Mouse (Mus musculus) A20 (cell line): Measurements from ENCODE around the gene Dtx3.

Experiments
- DNase-seq: peaks from one replicate; pipeline ENCODE4 v3.0.0-alpha.2; 2011; ENCODE audit warnings: low read depth, low spot score

Gene Dtx3

DNA sequence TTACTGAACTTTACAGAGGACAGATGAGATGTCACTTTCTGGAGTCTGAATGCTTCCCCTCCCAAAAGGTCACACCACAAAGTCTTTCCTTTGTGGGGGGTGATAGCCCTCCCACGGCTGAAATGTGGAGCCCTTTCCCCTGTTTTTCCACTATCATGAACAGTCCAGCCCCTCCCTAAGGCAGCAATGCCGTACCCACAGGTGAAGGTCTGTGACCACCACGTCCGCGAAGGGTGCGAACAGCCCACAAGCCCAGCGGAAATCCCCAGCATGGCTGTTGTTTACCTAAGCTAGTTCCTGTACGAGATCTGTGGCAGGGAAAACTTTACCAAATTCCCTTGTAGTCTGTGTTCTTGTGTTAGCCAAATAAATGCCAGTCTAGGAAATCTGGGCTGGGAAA is 54.0 kb downstream of the Dtx3 start:
- no peak for DNase-seq

DNA sequence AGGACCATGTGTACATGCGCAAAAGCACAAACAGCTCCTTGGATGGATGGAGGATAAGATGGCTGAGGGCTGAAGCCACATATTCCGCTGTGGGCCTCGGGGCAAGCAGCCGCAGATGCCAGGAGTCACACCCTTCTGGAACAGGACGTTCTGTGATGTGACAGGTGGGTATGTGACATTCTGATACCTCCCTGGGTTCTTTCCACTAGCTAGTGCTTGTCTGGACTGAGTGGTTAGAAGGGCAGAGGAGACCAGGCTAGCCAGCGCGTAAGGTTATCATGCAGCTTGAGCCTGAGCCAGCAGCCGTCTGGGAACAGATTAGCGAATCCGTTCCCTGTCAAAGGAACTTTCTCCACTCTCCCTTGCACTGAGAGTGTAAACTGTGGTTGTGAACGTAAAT is 54.6 kb downstream of the Dtx3 start:
- no peak for DNase-seq
